Mouse (Mus musculus) embryo, embryonic 10 days (tissue): ENCODE data around the gene Cbx4.
"Not testable (repeated sequence)": the region's sequence is repeated elsewhere in the genome, so short reads cannot be mapped to it uniquely, and the experiment has no call there.

ENCODE experiments used
- DNase-seq: peaks from one replicate; pipeline ENCODE4 v3.0.0-alpha.2; 2015; ENCODE audit warnings: low spot score

Gene Cbx4

DNA sequence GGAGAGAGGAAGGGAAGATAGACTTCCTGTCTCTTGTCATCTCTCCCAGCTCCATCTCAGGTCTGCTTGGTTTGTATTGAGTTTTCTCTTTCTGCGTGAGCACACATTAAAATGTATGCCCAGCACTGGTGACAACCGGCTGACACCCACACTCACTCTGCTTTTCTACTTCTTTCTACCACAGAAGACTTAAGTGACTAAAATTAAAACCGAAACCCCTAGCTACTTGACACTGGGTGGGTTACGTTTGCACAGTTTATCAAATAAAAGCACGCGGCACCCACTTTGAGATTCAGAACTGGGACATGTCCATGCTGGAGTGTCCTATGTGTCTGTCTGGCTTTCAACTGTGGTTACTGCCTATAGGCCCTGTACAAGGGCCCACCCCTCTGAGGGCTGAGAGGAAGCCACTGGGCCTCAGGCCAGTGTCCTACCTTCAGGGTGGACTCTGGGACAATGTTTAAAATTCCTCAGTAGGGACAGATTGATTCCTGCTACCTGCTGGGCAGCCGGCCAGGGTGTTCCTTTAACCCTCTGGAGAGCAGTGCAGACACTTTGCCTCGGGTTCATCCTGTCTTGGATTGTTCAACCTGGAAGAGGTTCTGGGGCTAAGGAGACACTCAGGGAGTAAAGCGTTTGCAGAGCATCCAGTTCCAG, 23.5 kb upstream of the Cbx4 start:
- no peak for DNase-seq

DNA sequence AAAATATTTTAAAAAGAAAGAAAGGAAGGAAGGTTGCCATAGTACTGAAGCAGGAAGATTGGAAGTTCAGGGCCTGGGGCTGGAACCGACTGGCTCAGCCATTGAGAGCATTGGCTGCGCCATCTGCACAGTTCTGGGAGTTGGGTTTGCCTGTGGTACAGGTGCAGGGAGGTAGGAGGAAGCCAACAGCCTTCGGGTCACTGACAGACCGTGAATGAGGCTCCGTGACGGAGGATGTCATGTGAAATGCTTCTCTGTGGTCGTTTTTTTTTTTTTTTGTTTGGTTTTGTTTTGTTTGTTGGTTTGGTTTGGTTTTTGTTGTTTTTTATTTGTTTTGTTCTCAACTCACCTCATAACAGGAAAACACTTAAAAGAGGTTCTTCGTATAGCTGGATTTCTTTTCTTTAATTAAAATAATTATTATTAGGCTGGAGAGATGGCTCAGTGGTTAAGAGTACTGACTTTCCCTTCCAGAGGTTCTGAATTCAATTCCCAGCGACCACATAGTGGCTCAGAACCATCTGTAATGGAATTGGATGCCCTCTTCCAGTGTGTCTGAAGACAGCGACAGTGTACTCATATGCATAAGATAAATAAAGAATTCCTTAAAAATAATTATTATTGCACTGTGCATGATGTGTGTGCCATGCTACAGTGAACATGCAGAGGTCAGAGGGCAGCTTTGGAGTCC, 22.7 kb upstream of the Cbx4 start:
- DNase-seq = no peak

DNA sequence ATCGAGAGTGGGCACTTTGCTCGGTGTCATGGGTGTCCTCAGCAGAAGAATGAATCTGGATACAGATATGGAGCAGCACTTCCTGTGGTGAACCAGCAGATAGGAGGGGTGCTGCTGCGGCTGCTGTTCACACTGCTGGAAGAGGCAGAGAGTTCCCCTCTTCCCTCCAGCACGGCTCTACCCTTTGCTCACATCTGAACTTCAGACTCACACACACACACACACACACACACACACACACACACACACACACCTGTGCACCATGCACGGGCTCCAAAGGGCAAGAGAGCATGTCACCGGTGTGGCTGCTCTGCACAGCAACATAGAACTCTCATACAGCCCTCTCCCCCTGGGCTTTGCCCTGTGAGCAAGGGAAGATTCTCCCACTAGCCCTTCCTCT, 20.3 kb upstream of the Cbx4 start:
- DNase-seq = no peak

DNA sequence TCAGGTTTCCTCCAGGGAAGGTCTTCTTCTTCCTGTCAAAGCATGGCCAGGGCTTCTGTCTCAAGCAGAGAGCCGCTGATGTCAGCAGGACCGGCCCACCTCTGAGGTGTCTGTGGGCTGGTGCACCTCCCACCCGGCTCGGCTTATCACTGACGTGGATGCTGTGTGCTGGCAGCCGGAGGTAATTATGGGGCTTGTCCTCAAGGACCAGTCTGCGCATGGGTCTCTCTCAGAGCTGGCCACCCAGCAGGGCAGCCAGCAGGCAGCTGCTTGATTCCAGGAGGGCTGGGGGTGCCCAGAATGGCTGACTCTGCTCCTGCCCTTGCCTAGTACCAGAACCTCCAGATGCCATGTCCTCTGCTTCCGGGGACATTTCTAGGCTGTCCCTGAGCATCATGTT, 19.7 kb upstream of the Cbx4 start:
- no peak for DNase-seq

DNA sequence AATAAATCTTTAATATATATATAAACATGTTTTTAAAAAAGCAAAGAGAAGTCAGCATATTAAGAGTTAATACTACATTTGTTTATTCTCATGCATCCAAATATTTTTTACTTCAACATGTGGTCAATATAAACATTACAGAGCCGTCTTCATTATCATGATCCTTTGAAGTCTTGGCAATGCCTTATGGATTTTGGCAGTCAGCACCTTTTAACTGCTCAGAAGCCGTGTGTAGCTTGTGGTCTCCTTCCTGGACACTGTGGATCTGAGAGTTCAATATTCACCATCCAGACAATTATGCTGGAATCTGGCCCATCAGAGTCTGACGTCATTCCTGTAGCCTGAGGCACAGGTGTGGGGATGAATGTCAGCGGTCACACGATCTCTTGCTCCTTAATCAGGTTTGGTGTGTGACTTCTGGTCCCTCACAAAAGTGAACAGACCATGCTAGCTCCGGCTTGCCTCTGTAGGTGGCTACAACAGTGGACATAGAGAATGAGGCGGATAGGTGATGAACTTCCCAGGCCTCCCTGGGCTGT, 19.1 kb upstream of the Cbx4 start:
- DNase-seq = no peak

DNA sequence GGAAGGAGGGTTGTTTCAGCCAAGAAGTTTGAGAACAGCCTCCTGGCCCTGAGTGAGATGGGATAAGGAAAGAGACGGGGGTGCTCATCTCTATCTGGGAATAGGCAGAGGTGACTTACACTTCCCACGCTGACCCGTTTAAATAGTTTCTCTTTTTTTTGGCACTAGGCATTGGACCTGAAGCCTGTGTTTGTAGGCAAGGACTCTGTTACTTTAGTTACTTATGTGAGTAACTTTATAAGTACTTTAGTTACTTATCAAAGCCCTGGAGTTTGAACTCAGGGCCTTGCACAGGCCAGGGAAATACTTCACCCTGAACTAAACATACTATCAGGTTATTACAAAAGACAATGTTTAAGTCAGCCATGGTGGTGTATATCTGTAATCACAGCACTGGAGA, 18.0 kb upstream of the Cbx4 start:
- no peak for DNase-seq

DNA sequence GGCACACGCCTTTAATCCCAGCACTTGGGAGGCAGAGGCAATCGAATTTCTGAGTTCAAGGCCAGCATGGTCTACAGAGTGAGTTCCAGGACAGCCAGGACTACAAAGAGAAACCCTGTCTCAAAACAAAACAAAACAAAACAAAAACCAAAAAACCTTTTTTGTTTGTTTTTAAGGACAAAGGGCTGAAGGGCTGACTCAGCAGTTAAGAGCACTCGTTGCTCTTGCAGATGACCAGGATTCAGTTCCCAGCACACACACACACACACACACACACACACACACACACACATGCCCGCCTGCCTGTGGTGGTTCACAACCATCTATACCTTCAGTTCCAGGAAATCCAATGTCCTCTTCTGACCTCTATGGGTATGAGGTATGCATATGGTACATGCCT, 14.3 kb upstream of the Cbx4 start:
- not testable (repeated sequence) for DNase-seq

DNA sequence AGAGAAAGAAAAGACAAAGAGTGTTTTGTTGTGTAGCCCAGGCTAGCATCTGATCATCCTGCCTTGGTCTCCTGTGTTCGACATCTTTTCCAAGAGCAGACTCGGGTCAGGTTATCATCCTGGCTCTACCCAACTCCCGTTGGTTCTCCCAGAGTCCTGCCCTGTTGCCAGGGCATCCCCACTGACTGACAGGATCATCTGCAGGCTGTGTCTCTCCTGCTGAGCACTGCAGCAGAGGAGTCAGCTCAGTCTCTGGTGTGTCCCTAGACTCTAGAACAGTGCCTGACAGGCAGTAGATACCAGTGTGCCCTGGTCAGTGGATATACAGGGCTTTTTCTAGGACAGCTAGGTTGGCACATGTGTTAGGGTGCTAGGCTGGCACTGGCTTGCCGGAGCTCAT, 12.2 kb upstream of the Cbx4 start:
- DNase-seq = no peak

DNA sequence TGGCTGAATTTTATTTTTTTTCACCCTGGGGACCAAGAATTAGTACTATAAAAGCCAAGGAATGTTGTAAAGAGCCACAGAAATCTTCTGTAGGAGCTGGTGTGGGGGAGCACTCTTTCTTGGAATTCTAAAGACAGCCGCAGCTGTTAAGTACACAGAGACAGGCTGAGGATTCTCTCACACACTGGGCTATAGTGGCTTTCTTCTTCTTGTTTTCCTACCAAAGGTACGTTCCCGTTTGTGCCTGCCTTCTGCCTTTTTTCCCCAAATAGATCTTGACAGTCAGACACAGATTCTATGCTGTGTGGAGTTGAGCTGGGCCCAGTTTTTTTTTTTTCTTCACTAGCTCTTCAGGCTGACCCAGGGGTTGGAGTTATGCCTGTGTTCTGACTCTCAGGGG, 9.4 kb upstream of the Cbx4 start:
- no peak for DNase-seq

DNA sequence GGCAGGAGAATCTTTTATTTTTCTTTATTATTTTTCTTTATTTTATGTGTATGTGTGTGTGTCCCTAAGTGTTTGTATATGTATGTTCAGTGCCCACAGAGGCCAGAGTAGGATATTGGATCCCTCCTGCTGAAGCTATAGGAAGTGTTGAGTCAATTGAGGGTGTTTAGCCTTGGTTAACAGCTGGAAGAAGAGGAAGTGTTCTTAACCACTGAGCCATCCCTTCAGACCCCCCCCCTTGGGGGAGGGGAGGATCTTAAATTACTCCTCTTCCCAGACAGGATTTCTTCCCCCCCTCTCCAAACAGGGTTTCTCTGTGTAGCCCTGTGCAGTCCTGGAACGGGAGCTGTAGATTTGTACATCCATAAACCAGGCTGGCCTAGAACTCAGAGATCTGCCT, 7.3 kb upstream of the Cbx4 start:
- DNase-seq = no peak

DNA sequence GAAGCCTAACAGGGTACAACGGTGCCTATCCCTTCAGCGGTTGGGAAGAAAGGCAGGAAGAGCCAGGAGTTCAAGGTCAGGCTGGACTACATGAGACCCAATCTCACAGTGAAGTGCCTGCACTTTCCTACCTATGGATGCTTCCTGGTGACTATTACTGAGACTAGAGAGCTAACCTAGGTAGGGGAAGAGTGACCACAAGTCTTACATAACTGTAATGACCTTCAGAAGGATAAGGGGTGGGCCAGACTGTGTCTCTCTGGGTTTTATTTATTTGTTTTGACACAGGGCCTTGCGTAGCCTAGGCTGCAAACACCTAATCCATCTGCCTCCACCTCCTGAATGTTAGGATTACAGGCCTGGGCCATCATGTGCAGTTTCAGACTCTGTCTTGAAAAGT, 6.3 kb upstream of the Cbx4 start:
- DNase-seq = no peak

DNA sequence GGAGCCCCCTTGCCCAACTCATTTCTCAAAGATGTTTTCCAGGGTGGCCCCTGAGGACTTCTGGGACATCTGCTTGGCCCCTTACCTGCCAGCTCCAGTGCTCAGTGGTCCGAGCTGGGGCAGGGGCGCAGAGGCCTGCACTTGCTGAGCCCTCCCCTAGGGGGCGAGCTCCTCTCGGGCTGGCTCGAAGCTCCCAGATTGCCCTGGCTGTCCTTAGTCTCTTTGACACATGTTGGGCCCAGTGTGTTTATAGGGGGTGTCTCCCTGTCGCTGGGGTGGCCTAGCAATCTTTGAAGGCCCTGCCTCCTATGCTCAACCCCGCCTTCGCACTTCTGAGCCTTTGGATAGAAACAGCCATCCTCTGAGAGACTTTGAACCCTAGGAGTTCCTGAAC, 5.6 kb upstream of the Cbx4 start:
- DNase-seq = peak; percentile 82

DNA sequence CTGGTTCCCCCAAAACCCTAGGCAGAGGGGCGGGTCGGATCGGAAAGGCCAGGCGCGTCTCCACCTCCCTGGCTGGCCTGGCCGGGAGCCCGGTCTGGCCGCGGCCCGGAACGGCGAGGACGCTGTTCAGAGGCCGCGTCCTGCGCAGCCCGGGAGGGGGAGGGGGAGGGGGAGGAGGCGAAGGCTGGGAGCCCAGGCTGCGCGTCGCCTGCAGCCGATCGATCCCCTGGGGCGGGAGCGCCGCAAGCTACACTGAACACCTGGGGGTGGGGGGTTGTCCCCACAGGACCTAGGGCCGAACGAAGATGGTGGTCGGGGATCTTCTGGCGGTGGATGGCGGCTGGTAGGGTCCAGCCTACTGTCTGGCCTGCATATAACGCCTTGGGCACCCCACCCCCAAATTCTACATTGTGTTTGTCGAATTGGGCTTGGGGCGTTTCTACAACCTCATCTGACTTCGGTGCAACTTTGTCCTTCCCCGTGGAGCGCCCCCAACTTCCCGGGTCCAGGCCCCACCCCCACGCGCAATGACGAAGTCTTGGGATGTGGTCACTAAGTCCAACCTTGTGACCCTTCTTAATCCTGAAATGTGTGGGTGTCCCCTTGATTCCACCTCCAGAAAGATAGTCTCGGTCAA, 5.1 kb upstream of the Cbx4 start:
- DNase-seq = peak; percentile 63

DNA sequence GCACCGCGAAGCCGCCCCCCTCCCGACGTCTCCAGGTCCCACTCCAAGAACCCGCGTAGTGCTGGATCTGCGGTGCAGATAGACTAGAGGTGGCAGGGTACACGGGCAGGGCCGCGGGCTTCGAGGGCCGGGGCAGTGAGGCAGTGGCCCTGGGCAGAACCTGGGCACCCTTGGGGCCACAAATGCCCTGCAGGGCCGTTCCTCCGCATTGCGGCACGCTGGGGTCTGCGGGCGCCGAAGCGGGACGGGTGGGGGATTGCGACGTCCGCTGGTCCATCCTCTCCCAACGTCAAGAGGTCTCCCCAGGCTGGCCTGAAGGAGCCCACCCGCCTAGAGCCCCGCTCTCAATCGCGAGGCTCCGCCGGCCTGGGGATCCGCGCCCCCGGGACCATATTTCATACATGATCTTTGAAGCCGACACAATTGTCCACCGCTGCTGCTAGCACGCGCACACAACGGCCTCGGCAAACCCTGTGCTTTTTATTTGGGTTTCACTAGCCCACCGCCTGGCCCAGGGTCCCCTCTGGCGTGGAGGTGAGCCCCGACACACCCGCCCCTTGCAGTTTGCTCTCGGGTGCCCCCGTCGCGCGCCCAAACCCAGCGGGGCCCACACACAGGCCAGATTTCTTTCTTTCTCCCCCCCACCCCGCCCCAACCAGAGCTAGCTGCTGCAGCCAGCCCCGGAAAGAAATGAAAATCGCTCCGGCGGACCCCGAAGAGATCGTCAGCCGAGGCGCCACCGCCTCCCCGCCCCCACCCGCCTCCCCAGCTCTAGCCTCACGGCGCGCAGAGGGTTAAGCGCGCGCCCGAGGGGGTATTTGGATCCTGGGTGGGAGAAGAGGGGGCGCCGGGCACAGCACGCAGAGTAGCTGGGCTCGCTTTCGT, 4.3 kb upstream of the Cbx4 start:
- peak; percentile 28 for DNase-seq

DNA sequence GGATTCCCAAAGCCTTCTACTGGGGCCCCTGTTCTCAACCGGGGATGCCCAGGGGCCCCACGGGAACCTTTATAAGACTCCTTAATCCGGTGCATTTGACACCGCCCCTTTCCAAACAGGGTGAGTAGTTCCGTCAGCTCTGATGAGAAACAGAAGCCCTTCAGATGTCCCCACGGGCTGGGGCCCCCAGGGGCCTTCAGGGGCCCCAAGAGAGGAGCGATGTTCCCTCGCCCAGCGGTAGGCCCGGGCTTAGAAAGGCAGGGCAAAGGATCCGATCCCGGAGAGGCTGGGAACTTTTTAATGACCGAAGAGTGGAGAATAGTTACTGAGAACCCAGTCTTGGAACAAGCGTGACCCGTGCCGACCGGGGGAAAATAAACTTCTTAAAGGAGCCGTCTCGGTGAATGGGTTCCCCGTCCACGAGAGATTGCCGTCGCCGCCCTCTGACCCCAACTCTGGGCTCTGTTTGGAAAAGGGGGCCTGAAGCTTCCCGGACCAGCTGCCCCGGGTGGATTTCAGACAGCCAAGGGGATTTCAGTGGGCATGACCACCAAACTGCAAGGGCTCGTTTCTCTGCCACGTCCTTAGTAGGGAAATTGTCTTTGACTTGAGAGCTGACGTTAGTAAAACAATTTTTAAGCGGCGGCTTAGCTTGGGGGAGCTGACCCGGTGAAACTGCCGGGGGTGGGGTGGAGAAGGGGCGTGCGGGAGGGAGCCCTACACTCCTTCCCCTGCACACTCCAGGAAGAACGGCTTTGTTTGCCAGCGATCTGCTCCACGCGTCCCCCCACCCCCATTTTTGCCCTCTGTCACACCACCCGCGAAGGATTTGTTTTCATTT, 3.4 kb upstream of the Cbx4 start:
- no peak for DNase-seq

DNA sequence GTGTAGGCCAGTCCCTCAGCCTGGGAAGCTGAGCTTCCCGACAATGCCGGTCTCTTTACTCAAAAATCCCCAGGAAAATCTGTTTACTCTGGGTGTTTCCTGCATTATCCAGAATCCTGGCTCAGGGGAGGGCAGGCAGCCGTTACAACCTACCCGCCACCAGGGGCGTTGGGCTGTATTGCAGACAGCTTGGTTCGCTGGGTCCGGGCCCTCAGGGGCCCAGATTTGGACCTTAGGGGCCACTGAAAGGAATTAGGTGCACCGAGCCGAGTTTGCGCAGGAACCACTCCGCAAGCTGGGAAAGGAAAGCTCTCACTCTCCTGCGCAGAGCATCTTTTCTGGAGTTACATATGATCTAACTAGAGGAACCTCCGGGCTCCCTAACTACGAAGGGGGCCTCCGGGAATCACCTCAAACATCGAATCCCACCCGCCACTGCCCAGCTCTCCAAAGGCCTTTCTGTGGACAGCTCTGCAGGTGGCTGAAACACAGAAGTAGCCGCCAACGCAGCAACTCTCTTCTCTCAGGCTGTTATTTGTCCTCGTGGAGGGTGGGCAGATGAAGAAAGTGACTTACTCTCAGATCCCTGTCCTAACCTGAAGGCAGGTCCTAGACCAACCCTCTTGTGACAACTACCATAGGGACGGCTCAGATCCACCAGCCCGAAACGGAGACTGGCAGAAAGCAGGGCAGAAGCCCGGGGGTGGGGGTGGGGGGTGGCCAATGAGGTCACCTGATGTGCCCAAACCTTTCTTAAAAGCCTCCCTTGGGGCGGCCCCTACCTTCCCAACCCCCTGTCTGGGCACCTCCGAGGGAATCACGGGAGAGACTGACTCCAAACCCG, 2.6 kb upstream of the Cbx4 start:
- DNase-seq = peak; percentile 60

DNA sequence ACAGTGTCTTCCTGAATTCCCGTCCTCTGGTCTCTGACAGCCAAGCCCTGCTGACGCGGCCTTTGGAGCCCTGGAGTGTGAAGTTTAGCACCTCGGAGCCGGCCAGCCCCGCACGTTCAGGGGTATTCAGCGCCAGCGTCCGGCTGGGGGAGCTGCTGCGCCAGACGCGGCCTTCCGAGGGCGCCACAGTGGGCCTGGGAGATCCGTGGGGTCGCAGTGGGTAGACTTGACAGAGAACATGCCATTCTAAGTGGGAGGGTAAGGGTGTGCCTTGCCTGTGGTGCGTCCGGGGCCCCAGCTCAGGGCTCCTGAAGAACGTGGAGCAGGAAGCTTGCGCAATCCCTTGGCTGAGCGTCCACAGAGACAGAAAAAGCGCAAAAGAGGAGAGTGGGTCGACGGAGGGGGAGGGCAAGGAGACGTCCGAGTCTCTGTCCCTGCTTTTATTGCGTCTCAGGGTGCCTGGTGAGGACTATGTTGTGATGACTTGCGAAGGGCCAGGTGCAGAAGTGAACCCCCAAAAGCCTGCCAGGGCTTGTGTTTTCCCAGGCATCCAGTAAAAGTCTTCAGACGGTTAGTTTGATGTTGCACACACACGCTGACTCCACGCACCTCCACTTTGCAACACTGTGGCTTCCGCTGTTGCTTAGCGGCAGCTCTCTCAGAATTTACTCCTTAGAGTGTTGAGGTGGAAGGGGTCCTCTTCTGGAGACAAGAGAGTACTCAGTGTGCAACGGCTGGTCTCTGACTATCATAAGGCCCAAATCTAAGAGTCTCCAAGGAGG, 1.5 kb upstream of the Cbx4 start:
- DNase-seq = peak; percentile 32

DNA sequence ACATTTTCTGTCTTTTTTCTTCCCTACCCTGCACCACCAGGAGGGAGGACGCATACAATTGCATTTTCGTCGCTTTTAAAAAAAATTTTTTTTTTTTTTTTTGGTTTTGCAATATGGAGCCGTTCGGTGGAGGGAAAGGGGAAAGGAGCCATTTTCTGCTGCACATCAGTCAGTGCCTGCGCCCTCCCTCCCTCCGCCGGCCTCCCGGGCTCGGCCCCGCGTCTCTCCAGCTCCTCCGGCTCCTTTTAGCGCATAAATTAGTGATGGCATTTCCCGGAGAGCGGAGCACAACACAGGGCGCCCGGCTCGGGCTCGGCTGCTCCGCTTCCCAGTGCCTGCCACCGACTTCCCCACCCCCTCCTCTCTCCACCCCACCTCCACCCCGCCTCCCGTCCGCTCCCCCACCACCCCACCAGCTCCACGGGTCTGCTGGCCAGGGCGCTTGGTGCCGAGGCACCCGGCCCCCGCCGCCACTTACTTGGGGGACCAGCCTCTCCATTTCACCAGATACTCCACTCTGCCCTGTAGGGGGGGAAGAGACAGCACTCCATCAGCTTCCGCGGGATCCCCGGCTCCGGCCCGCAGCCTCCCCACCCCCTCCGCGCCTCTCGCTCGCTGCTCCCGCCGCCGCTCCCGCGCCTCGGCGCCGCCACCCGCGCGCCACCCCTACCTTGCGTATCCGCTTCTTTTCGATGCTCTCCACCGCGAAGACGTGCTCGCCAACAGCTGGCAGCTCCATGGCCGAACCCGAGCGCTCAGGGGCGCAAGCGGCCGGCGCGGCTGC, 550 bp downstream of the Cbx4 start:
- DNase-seq = peak; percentile 81
